Mouse (Mus musculus): ENCODE data around the gene Melk. TPM values are rescaled to one million over a fixed set of nuclear protein-coding genes. Genes with fewer than 3 reads are reported as not detected.

The Melk gene
- polyA plus RNA-seq, 1 experiment = 0.39 TPM

- H3K4me3 ChIP-seq (ENCODE audit: insufficient read depth, low read depth, low read length) = no peak overlapping the region
- no peak for DNase-seq
- no peak overlapping the region for H3K27ac ChIP-seq (ENCODE audit: insufficient read depth, low read depth, low read length)
- H3K36me3 ChIP-seq (ENCODE audit: control insufficient read depth, insufficient read depth, low read length) = no peaks in the 10 kb centered on the region
- 61% methylated on average over 1 of the region's 1 CpGs for WGBS
- TF ChIP-seq POLR2A (IDR thresholded peaks at IDR 0.05; ENCODE audit: low read depth, low read length) = no peak
- TF ChIP-seq CTCF (conservative IDR thresholded peaks at IDR 0.05; ENCODE audit: insufficient read depth, insufficient read length, low read depth, low read length) = no peak
- no peaks in the 10 kb centered on the region for H3K27me3 ChIP-seq (replicated peaks; ENCODE audit: control insufficient read depth, insufficient read depth, low read length)
- no peaks in the 10 kb centered on the region for H3K4me1 ChIP-seq (ENCODE audit: control insufficient read depth, insufficient read depth, low read length)
Measured at GRCm38 (mm10) chr4:44295837-44296236, 4.8 kb upstream of the Melk start.

- H3K27ac ChIP-seq (ENCODE audit: insufficient read depth, low read depth, low read length) = no peak overlapping the region
- DNase-seq = no peak
- 94% methylated on average over 7 of the region's 7 CpGs for WGBS
- no peak overlapping the region for H3K4me3 ChIP-seq (ENCODE audit: insufficient read depth, low read depth, low read length)
- TF ChIP-seq CTCF (conservative IDR thresholded peaks at IDR 0.05; ENCODE audit: insufficient read depth, insufficient read length, low read depth, low read length) = no peak
- TF ChIP-seq POLR2A (IDR thresholded peaks at IDR 0.05; ENCODE audit: low read depth, low read length) = no peak
- H3K27me3 ChIP-seq (replicated peaks; ENCODE audit: control insufficient read depth, insufficient read depth, low read length) = no peaks in the 10 kb centered on the region
- H3K36me3 ChIP-seq (ENCODE audit: control insufficient read depth, insufficient read depth, low read length) = no peaks in the 10 kb centered on the region
- no peaks in the 10 kb centered on the region for H3K4me1 ChIP-seq (ENCODE audit: control insufficient read depth, insufficient read depth, low read length)
Measured at GRCm38 (mm10) chr4:44306585-44306984, 5.9 kb downstream of the Melk start.

- Histone ChIP-seq H3K36me3 (ENCODE audit: control insufficient read depth, insufficient read depth, low read length) (no peaks in the 10 kb centered on the region), H3K4me3 (ENCODE audit: insufficient read depth, low read depth, low read length) (no peak overlapping the region), H3K27ac (ENCODE audit: insufficient read depth, low read depth, low read length) (no peak overlapping the region), H3K27me3 (replicated peaks; ENCODE audit: control insufficient read depth, insufficient read depth, low read length) (no peaks in the 10 kb centered on the region), H3K4me1 (ENCODE audit: control insufficient read depth, insufficient read depth, low read length) (no peaks in the 10 kb centered on the region)
- 74% methylated on average over 4 of the region's 4 CpGs for WGBS
- TF ChIP-seq POLR2A (IDR thresholded peaks at IDR 0.05; ENCODE audit: low read depth, low read length) (no peak), CTCF (conservative IDR thresholded peaks at IDR 0.05; ENCODE audit: insufficient read depth, insufficient read length, low read depth, low read length) (no peak)
- DNase-seq = no peak
Measured at GRCm38 (mm10) chr4:44310429-44310828, 9.8 kb downstream of the Melk start.

GRCm38 (mm10) chr4:44310911-44311310 lies 10.2 kb downstream of the Melk start:
- H3K4me1 ChIP-seq (ENCODE audit: control insufficient read depth, insufficient read depth, low read length) = no peaks in the 10 kb centered on the region
- no peaks in the 10 kb centered on the region for H3K27me3 ChIP-seq (replicated peaks; ENCODE audit: control insufficient read depth, insufficient read depth, low read length)
- no peak overlapping the region for H3K27ac ChIP-seq (ENCODE audit: insufficient read depth, low read depth, low read length)
- TF ChIP-seq POLR2A (IDR thresholded peaks at IDR 0.05; ENCODE audit: low read depth, low read length) (no peak), CTCF (conservative IDR thresholded peaks at IDR 0.05; ENCODE audit: insufficient read depth, insufficient read length, low read depth, low read length) (no peak)
- H3K36me3 ChIP-seq (ENCODE audit: control insufficient read depth, insufficient read depth, low read length) = no peaks in the 10 kb centered on the region
- WGBS = 96% methylated on average over 4 of the region's 4 CpGs
- DNase-seq = no peak
- no peak overlapping the region for H3K4me3 ChIP-seq (ENCODE audit: insufficient read depth, low read depth, low read length)

- no peak for DNase-seq
- Histone ChIP-seq H3K36me3 (ENCODE audit: control insufficient read depth, insufficient read depth, low read length) (no peaks in the 10 kb centered on the region), H3K27me3 (replicated peaks; ENCODE audit: control insufficient read depth, insufficient read depth, low read length) (no peaks in the 10 kb centered on the region), H3K4me1 (ENCODE audit: control insufficient read depth, insufficient read depth, low read length) (no peaks in the 10 kb centered on the region), H3K27ac (ENCODE audit: insufficient read depth, low read depth, low read length) (no peak overlapping the region), H3K4me3 (ENCODE audit: insufficient read depth, low read depth, low read length) (no peak overlapping the region)
- 81% methylated on average over 12 of the region's 12 CpGs for WGBS
- TF ChIP-seq POLR2A (IDR thresholded peaks at IDR 0.05; ENCODE audit: low read depth, low read length) (no peak), CTCF (conservative IDR thresholded peaks at IDR 0.05; ENCODE audit: insufficient read depth, insufficient read length, low read depth, low read length) (no peak)
Measured at GRCm38 (mm10) chr4:44316270-44316809, 15.7 kb downstream of the Melk start.

GRCm38 (mm10) chr4:44320448-44320847 lies 19.8 kb downstream of the Melk start:
- no peak overlapping the region for H3K4me3 ChIP-seq (ENCODE audit: insufficient read depth, low read depth, low read length)
- no peaks in the 10 kb centered on the region for H3K27me3 ChIP-seq (replicated peaks; ENCODE audit: control insufficient read depth, insufficient read depth, low read length)
- no peak overlapping the region for H3K27ac ChIP-seq (ENCODE audit: insufficient read depth, low read depth, low read length)
- no peaks in the 10 kb centered on the region for H3K36me3 ChIP-seq (ENCODE audit: control insufficient read depth, insufficient read depth, low read length)
- 96% methylated on average over 6 of the region's 6 CpGs for WGBS
- H3K4me1 ChIP-seq (ENCODE audit: control insufficient read depth, insufficient read depth, low read length) = no peaks in the 10 kb centered on the region
- no peak for DNase-seq
- TF ChIP-seq CTCF (conservative IDR thresholded peaks at IDR 0.05; ENCODE audit: insufficient read depth, insufficient read length, low read depth, low read length) = no peak
- TF ChIP-seq POLR2A (IDR thresholded peaks at IDR 0.05; ENCODE audit: low read depth, low read length) = no peak

GRCm38 (mm10) chr4:44322124-44322523 lies 21.4 kb downstream of the Melk start:
- no peak for DNase-seq
- WGBS = 91% methylated on average over 7 of the region's 7 CpGs
- Histone ChIP-seq H3K27me3 (replicated peaks; ENCODE audit: control insufficient read depth, insufficient read depth, low read length) (no peaks in the 10 kb centered on the region), H3K4me1 (ENCODE audit: control insufficient read depth, insufficient read depth, low read length) (no peaks in the 10 kb centered on the region), H3K36me3 (ENCODE audit: control insufficient read depth, insufficient read depth, low read length) (no peaks in the 10 kb centered on the region), H3K4me3 (ENCODE audit: insufficient read depth, low read depth, low read length) (no peak overlapping the region), H3K27ac (ENCODE audit: insufficient read depth, low read depth, low read length) (no peak overlapping the region)
- TF ChIP-seq CTCF (conservative IDR thresholded peaks at IDR 0.05; ENCODE audit: insufficient read depth, insufficient read length, low read depth, low read length) (no peak), POLR2A (IDR thresholded peaks at IDR 0.05; ENCODE audit: low read depth, low read length) (no peak)

All from kidney, adult 2 months (tissue).